Mouse (Mus musculus) embryonic fibroblast, embryonic 13.5 days (primary cell): ENCODE results near the gene Crb1.

Experiments used
- CTCF ChIP-seq: IDR thresholded peaks from 2 replicates; pipeline ENCODE4 v1.5.1; 2011; ENCODE audit warnings: mild to moderate bottlenecking, control low read depth, low read length, moderate library complexity, borderline replicate concordance; ENCODE audit not compliant: insufficient read depth
- POLR2A ChIP-seq: IDR thresholded peaks from 2 replicates; pipeline ENCODE4 v1.6.1; 2011; ENCODE audit warnings: low read depth, mild to moderate bottlenecking, control low read depth, low read length, moderate library complexity

- TF ChIP-seq CTCF: no peak
- no peak for TF ChIP-seq POLR2A
Measured at GRCm38 (mm10) chr1:139371341-139371740, 5.6 kb downstream of the Crb1 start.
